Mouse (Mus musculus) left cerebral cortex, adult 8-10 months (tissue): ENCODE results near the gene Hist1h2ah. TPM values are rescaled to one million over a fixed set of nuclear protein-coding genes. Genes with fewer than 3 reads are reported as not detected.
"Not testable (repeated sequence)": the region's sequence is repeated elsewhere in the genome, so short reads cannot be mapped to it uniquely, and the experiment has no call there.

Source experiments
- DNase-seq, 2 experiments: peaks; one replicate each; pipeline ENCODE4 v3.0.0; 2022; ENCODE audit warnings: low spot score in 2 of 2
- total RNA-seq, 4 experiments: library from RNA; stranded (reverse); gene quantifications; 2 replicates each; pipeline ENCODE4 v1.2.4; 2022

Hist1h2ah gene
- 10 to 100 TPM in 3 of 4 experiments, not detected in 1; 15.3 to 27.1 (median 22.8) TPM for total RNA-seq

DNA sequence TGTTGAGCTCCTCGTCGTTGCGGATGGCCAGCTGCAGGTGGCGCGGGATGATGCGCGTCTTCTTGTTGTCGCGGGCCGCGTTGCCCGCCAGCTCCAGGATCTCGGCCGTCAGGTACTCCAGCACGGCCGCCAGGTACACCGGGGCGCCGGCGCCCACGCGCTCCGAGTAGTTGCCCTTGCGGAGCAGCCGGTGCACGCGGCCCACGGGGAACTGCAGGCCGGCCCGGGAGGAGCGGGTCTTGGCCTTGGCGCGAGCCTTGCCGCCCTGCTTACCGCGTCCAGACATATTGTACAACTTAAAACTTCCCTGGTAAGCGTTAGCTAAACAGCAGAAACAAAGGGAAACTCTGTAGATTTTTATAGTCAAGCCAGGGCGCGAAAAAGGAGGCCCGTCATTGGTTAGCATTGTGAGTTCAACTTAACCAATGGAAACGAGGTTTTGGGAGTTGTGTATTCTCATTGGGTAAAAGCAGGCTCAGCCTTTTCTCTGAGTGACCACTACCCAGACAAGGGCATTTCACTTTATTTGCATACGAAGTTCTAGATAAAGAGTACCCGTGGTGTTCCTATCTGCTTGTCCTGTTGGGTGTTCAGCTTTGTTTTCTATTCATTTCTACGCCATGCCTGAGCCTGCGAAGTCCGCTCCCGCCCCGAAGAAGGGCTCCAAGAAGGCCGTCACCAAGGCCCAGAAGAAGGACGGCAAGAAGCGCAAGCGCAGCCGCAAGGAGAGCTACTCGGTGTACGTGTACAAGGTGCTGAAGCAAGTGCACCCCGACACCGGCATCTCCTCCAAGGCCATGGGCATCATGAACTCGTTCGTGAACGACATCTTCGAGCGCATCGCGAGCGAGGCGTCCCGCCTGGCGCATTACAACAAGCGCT, at the start of gene Hist1h2ah, which contains the start of gene Hist1h2bk:
Gene Hist1h2ah (minus strand): TSS at position 302 of the 882 bp plus-strand sequence.
Gene Hist1h2bk (plus strand): TSS at position 604 of the 882 bp plus-strand sequence.
- peak; percentile 64 to 86 for DNase-seq

DNA sequence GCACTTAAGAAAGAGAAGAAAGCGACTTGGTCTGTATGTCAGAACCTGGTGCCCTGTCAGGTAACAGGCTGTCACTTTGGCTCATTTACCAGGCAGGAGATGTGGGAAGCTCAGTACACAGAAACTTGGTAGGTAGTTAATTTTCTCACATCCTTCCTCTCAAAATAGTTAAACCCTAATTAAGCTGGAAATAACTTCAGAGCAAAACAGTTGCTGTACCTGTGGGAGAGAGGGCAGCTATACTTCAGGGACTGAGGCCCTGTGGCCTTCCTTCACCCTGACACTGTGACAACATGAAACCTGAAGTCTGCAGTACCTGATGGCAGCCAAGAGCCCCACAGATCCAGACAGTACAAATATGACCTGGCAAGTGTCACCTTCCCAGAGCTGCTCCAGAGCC, 48.8 kb upstream of the Hist1h2ah start, which contains the start of gene Vmn1r188:
Gene Vmn1r188 (plus strand): TSS at position 301 of the 400 bp plus-strand sequence.
- DNase-seq = not testable (repeated sequence)

DNA sequence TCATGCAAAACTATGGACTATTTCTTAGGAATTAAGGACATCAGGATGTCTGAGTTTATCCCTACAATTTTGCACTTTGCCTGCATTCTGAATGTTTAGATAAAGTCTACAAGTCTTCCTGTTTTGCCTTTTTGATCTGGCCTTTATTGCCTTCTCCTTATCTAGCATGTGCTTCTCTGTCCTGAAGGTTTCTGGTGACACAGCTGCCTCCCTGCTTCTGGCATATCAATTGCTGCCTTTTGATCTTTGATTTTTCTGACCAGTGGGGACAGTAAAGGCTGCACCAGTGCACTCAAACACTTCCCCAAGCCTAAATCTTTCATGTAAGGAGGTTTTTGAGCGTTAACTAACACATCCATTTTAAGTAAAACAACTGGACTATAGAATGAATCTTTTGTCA, 28.1 kb upstream of the Hist1h2ah start:
- no peak for DNase-seq

DNA sequence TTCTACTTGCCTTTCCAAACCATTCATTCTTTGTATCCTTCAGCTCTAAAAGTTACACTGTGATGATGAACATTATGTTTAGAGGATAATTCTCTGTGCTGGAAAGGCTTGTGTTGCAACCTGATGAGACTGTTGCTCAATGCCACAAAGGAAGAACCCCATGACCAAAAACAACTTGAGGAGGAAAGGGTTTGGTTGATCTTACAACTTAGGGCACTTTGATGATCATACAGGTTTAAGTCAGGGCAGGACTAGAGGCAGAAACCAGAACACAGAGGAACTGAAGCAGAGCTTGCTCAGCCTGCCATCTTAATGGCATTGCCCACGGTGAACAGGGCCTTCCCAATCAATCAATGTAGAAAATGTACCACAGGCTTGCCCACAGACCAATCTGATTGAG, 26.1 kb upstream of the Hist1h2ah start:
- DNase-seq = no peak

DNA sequence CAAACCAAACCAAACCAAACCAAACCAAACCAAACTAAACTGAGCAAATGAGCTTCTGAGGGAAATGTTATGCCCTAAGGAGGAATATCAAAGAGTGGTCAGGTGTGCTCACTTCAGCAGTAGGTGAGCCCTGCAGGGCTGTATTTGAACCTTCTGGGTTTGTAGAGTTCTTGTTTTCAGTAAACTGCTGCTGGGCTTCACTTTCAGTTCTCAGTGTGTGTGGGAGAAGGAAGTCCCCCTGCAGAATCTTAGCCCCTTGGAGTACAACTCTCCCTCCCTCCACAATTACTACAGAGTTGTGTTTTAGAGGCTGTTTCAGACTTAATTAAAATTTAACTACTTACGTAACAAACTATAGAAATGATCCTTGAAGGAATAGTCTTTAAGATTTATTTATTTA, 18.4 kb upstream of the Hist1h2ah start:
- DNase-seq = no peak

DNA sequence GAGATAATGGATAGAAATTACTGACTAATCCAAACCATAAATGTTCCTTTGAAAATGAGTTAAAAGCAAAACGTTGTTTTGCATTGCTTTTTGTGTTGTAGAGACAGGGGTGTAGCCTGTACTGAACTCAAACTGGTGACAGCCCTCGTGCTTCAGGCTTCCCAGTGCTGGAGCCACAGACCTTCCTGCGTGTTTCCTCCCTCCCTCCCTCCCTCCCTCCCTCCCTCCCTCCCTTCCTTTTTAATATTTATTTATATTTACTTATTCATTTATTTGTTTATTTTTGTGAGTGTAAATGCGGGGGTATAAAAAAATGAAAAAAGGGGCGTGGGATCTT, 16.1 kb upstream of the Hist1h2ah start:
- no peak for DNase-seq

DNA sequence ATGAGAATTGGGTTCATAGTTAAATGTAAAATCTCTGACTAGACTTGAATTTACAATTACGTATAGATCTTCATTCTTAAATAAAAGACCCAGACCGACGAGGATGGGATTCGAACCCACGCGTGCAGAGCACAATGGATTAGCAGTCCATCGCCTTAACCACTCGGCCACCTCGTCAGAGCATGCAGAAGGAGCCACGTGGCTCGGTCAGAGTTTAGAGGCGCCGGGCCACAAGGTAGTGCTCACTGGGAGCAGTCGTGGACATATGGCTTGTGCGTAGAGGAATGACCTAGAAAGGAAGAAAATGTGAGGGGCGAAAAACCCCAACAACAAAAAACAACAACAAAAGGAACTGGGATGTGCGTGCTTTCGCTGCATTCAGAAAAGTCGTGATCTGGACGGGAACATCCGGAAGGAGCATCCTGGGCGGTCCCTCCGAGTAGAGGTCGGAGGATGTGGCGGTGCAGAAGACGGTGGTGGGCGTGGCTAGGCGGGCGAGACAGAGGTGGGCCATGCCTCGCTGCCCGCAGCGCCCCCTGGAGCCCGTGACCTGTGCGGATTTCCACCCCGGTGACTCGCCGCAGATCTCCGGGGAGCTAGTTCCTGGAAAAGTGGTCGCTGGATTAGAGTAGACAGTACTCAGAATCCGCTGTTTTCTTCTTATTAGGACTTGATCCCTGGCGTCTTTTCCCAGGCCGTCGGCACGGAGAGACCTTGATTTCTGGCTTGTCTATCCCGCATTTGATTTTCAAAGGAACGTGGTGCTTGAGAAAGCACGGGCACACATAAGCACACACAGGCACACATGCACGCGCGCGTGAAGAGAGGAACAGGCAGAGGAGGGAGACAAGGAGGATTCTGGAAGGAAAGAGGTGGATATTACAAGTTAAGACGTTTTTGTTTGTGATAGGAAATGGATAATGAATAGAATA, 15.5 kb upstream of the Hist1h2ah start:
- DNase-seq = peak; percentile 84 to 94

DNA sequence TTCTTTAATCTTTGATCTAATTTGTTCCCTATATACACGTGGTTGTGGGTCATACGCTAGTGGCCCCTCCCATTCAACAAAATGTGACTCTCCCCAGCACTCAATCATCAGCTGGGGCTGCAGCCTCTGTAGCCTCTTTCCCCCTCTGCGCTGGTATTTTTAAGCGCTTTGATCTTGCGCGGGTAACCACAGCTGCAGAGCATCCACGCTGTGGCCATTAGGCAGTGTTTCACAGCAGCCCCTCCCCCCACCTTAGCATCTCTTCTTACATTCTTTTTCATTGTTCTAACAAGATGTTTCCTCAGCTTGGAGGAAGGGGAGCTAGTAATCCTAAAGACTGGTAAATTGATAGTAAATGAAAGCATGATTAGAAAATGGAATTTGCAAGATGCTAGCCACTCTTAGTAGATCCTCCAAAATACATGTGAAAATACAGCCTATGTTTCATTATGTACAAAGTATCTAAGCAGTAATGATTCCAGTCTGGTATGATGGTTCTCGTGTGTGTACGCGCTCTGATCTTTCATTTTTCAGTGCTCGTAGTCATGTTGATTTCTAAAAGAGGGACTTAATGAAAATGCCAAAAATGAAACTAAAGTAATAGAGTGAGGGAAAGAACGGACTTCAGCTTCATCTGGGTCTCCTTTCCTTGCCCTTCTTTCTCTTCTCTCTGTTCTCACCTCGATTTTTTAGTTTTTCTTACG, 14.5 kb upstream of the Hist1h2ah start:
- no peak for DNase-seq

DNA sequence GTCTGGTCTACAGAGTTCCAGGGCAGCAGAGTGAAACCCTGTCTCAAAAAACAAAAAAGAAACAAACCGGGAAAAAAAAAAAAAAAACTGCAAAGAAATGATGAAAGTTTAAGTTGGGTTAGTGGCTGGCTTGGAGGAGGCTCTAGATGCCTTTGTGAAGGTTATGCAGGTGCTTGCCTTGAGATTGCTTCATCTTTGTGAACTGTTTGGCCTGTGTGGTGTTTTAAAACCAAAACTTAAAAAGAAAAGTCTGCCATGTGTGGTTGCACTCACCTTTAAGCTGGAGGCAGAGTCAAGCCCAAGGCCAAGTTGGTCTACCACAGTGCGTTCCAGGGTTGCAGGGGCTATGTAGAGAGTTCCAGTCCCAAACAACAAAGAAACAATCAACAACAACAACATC, 13.7 kb upstream of the Hist1h2ah start:
- no peak for DNase-seq

DNA sequence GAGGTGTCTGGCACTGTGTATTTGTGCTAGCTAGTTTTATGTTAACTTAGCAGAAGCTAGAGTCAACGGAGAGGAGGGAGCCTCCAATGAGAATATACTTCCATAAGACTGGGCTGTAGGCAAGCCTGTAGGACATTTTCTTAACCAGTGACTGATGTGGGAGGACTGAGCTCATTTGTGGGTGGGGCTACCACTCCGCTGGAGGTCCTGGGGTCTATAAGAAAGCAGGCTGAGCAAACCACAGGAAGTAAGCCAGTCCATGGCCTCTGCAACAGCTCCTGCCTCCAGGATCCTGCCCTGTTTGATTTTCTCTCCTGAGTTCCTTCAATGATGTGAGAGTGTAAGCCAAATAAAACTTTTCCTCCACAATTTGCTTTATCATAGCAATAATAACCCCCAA, 9.9 kb upstream of the Hist1h2ah start:
- DNase-seq = no peak

DNA sequence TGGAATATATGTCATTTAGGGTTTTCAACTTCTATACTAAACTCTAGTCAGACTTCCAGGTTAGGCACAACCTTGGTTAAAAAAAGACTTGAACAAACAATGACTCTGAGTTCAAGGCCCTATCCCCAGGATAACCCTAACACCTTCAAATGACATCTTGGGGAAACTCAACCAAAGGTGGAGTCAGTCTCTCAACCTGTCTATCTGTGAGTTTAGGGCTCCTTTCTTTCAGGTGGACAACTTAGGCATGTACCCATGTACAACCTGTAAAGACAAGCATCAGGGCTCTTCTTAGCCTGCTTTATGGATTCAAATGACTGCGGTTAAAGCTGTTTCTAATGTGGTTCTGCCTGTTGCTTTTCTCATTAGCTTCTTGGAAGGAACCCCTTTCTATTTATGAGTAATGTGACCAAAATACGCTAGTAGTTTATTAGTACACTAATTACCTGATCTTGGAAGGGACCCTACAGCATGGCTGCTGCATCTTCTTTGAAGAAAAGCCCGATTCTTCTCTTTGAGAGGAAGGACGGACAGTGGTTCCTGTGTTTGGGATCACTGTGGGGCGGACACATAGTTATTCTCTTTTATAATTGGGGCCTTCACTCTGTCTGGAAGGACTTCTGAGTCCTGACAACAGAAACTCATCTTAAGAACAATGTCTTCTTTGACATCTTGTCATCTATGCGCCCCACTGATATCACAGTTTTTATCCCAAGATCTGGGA, 9.2 kb upstream of the Hist1h2ah start:
- DNase-seq = no peak

DNA sequence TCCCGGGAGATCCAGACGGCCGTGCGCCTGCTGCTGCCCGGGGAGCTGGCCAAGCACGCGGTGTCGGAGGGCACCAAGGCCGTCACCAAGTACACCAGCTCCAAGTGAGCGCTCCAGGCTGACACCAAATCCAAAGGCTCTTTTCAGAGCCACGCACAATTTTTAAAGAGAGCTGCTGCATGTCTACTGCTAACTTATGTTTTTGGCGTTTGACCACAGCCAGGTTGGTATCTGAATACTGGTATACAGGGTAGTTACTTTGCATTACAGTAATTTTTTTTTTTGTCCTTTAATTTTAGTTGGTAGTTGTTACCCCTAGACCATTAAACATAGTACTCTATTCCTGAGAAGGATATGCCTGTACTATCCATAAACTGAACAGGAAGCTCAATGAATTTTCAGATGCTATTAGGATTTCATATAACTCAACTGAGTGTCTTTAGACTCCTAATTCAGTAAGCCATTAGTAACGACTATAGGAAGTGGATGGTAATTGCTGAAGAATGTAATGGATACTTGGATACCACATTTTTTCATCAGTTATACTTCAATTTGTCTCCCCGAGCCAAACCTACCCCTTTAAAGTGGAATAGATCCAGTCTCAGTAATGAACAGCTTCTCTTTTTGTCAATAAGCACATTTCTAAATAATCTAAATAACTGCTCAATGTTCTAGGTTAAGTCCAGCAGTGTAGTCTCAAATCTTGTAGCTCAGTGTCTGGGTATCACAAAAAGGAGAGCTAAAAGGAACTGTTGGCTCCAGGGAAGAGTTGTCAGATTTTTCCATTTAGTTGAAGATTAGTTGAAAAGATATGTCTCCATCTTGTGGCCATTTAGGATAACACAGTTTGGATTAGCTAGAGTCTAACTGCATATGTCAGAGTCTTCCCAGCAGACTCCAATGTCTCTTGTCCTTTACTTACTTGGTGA, 8.4 kb upstream of the Hist1h2ah start:
- DNase-seq = no peak

DNA sequence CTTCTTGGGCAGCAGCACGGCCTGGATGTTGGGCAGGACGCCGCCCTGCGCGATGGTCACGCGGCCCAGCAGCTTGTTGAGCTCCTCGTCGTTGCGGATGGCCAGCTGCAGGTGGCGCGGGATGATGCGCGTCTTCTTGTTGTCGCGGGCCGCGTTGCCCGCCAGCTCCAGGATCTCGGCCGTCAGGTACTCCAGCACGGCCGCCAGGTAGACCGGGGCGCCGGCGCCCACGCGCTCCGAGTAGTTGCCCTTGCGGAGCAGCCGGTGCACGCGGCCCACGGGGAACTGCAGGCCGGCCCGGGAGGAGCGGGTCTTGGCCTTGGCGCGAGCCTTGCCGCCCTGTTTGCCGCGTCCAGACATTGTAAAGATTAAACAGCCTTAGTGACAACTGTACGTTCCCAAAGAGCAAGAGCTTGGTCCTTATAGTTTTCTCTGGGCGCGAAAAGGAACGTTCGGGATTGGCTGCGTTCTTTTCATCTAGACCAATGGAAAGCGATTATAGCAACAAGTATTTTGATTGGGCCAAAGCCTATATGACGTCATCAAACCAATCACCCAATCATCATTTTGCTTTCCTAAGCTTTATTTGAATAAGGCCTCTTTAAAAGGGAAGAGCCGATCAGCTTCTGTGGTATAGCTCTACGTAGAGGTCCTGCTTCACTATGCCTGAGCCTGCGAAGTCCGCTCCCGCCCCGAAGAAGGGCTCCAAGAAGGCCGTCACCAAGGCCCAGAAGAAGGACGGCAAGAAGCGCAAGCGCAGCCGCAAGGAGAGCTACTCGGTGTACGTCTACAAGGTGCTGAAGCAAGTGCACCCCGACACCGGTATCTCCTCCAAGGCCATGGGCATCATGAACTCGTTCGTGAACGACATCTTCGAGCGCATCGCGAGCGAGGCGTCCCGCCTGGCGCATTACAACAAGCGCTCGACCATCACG, 7.5 kb upstream of the Hist1h2ah start, which contains the start of the genes Hist1h2ag and Hist1h2bj:
Gene Hist1h2ag (minus strand): TSS at position 377 of the 935 bp plus-strand sequence.
Gene Hist1h2bj (plus strand): TSS at position 647 of the 935 bp plus-strand sequence.
- peak; percentile 79 to 93 for DNase-seq

DNA sequence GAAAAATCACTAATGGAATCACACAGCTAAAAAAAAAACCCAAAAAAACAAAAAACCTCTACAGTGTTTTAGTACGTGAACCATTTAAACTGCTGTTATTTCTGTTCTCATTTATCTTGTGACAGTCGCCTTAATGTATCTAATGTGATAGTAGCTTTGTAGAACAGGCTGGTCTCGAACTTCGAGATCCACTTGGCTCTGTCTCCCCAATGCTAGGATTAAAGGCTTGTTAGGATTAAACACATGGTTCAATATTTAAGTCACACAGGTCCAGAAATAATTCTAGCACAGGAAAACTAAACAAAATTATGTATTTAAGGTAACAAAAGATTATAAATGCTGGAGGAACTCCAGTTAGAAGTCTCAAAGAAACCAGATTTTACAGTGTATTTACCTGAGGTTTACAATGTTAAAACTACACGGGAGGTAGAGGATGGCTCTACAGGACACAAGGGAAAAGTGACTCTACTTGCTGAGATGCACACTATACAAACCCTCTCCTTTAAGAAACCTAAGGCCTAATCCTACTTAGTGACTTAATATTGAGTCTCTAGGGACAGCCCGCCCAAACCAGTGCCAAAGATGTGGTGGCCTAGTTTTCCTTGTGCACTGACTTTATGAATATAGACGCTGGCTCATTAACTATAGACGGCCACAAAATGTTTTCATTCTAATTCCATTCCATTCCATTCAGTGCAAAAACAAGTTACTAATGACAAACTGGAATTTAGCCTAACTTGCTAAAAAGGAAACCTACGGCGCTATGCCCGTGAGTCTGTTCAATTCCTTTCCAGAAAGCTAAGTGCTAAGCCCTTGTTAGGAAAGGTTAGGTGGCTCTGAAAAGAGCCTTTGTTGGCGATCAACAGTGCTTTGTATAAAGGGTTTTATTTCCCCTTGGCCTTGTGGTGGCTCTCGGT, 6.5 kb upstream of the Hist1h2ah start:
- no peak for DNase-seq

DNA sequence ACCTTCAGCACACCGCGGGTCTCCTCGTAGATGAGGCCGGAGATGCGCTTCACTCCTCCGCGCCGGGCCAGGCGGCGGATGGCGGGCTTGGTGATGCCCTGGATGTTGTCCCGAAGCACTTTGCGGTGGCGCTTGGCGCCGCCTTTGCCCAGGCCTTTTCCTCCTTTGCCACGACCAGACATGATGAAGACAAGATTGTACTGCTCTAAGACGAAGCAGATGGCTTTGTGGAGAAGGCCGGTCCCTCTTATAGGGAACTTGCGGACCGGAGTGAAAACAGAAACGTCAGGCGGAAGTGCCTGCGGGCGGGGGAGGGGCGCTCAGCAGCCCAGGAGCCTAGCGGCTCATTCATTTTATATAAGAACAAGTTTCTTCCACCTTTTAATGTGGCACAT, 5.8 kb upstream of the Hist1h2ah start, which contains the start of gene Hist1h4i:
Gene Hist1h4i (minus strand): TSS at position 221 of the 395 bp plus-strand sequence.
- DNase-seq = peak; percentile 95 to 99

DNA sequence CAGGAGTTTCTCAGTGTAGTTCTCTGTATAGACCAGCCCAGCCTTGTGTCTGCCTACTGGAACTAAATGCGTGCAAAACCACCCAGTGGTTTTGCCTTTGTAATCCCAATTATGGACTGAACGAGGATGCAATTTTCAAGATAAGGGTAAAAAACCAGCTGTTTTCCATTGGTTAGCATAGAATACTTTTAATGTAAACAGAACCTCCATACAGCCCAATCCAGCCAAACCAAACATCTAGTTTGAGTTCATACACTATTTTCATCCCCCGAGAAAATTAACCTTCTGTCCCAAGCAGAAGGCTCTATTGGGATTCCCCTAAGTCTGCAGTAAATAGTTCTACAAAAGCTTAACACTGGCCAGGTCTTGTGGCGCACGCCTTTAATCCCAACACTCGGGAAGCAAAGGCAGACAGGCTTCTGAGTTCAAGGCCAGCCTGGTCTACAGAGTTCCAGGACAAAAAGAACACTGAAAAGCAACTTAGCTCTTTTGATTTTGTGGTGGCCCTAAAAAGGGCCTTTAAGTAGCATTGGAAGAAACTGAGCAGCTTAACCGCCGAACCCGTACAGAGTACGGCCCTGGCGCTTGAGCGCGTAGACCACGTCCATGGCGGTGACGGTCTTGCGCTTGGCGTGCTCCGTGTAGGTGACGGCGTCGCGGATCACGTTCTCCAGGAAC, 5.2 kb upstream of the Hist1h2ah start:
- DNase-seq = no peak
